Mouse (Mus musculus): Measurements from ENCODE around the gene Tcf19.
"Not testable (repeated sequence)": the region's sequence is repeated elsewhere in the genome, so short reads cannot be mapped to it uniquely, and the experiment has no call there.

Tcf19 gene

GRCm38 (mm10) chr17:35526644-35527043 is 10.0 kb upstream of the Tcf19 start:
- no peak for DNase-seq

DNA sequence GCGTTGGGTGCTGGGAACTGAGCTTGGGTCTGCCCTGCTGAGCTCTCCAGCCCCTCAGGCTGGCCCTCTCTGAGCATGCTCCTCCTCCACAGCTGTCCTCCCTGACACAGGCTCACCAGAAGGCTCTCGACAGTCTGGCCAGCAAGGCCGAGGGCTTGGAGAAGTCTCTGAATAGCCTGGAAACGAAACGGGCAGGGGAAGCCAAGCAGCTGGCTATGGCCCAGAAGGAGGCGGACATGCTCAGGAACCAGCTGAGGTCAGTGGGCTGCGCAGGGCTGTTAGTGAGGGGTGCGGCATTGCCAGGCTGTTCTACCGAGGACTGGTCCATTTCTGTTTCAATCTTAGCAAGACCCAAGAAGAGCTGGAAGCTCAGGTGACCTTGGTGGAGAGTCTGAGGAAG is 7.7 kb upstream of the Tcf19 start:
- DNase-seq = no peak

- no peak for DNase-seq
Measured at GRCm38 (mm10) chr17:35517526-35517925, 902 bp upstream of the Tcf19 start.

GRCm38 (mm10) chr17:35515911-35516640 is 548 bp downstream of the Tcf19 start:
- DNase-seq = peak; percentile 41

DNA sequence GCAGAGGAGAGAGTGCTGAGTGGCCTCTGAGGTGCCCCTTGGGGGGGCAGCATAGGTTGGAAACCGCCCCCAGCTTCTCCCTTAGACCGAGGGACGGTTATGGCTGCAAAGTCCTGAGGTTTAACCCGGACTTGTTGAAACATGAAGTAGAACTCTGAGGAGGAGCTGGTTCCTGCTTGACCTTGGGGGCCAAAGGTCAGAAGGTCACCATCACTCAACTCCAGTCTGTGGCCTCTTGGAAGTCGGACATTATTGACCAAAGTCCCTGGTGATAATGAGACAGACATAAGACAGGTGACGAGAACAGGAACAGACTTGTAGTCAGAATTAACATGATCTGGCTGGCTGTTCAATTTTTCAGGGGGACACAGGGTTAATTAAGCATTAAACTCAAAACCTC is 1.9 kb downstream of the Tcf19 start:
- peak; percentile 22 for DNase-seq

DNA sequence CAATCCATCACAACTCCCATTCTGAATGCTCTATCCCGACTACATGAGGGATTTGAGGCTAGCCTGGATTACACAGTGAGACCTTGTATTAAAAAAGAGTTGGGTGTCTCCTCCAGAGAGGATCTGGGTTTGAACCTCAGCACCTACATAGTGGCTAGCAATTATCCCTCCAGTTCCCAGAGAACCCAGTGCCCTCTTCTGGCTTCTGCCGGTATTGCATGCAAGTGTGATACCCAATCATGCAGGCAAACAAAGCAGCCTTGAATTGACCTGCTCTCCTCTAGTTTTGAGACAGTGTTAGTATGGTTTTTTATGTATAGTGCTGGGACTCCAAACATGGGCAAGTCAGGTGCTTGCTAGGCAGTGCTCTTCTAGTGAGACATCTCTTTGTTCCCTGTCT is 2.7 kb downstream of the Tcf19 start:
- peak; percentile 35 for DNase-seq

DNA sequence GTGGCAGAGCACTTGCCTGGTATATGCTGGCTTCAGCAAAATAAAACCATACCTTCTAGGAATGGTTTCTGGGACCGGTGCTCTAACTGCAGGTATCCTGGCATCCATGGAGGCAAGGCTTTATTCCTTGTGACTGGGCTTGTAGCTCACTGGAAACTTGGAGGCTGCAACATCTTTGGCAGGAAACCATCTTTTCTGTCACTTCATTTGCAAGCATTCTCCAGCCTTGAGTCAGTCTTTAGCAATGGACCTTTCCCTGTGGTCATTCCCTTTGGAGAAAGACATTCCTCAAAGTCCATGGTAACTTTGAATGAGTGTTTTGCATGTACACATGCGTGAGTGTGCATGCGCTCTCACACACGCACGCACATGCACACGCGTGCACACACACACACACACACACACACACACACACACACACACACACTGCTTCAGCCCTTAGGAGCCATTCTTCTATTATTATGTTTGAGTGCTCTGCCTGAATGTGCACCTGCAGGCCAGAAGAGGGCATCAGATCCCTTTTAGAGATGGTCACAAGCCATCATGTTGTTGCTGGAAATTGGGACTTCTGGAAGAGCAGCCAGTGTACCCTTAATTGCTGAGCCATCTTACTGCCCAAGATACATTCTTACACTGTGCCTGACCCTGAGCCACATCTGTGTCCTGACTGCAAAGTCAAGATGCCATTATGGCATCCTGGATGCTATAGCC is 3.6 kb downstream of the Tcf19 start:
- DNase-seq = no peak

DNA sequence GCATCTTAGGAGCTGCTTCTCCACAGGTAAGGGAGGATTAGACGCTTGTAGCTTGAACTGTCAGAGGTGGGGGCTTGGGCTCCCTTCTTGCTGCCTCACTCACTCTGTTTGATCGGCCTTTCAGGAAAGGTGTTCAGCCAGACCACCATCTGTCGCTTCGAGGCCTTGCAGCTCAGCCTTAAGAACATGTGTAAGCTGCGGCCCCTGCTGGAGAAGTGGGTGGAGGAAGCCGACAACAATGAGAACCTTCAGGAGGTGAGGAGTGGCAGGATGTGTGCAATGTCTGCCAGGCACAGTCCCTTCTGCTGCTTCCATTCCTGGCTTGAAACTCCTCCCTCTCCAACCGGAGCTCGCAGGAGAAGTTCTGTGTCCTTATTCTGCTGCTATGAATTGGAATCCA is 7.3 kb downstream of the Tcf19 start:
- DNase-seq = no peak

GRCm38 (mm10) chr17:35508279-35508678 is 8.3 kb downstream of the Tcf19 start:
- not testable (repeated sequence) for DNase-seq

GRCm38 (mm10) chr17:35507556-35508260 is 8.9 kb downstream of the Tcf19 start:
- no peak for DNase-seq

DNA sequence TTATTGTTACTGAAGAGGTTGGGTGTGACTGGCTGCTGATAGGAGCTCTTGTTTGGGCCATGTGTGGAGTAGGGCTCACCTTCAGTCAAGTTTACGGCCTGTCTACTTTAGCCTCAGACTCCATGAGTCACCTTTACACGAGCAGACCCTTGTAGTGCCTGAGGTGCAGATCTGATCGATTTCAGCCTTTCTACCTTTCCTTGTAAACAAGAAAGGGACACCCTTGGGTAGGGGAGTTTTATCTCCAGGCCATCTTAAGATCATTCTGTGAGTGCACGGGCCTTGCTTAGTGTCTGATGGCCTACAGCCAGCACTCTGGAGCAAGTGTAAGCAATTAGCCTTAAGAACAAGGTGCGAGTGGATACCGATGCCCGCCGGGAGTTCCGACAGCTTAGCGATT is 9.7 kb downstream of the Tcf19 start:
- DNase-seq = no peak

- no peak for DNase-seq
Measured at GRCm38 (mm10) chr17:35505776-35506175, 10.8 kb downstream of the Tcf19 start, which contains the start of gene Pou5f1. TSS of gene Pou5f1 (plus strand) at chr17:35506018.

GRCm38 (mm10) chr17:35504628-35505481 is 11.8 kb downstream of the Tcf19 start:
- no peak for DNase-seq

DNA sequence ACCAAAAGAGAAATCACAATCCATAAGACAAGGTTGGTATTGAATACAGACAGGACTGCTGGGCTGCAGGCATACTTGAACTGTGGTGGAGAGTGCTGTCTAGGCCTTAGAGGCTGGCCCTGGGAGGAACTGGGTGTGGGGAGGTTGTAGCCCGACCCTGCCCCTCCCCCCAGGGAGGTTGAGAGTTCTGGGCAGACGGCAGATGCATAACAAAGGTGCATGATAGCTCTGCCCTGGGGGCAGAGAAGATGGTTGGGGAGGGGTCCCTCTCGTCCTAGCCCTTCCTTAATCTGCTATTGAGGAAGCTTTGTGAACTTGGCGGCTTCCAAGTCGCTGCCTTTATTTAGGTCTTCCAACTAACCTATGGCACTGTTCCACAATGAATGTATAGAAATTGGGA is 12.8 kb downstream of the Tcf19 start:
- DNase-seq = no peak

GRCm38 (mm10) chr17:35502762-35503161 is 13.9 kb downstream of the Tcf19 start:
- no peak for DNase-seq

DNA sequence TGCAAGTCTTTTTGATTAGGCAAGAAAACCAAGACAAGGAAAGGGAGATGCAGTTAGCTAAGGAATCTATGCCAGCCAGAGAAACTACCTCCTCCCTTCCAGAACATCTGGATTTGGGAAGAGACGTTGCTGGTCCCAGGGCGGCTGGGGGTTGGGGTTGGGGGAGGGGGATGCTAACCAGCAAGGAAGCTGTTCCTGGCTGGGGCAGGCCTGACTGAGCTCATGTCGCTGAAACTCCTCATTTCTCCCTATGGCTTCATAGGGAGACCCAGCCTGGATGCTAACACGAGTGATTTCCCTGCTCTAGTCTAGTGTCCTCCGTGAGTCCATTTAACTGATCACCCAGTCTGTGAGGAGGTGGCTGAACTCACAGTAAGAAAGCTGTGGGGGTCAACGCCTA is 14.4 kb downstream of the Tcf19 start:
- DNase-seq = no peak

GRCm38 (mm10) chr17:35497124-35497523 is 19.5 kb downstream of the Tcf19 start:
- no peak for DNase-seq

- DNase-seq = no peak
Measured at GRCm38 (mm10) chr17:35490320-35490719, 26.3 kb downstream of the Tcf19 start.

DNA sequence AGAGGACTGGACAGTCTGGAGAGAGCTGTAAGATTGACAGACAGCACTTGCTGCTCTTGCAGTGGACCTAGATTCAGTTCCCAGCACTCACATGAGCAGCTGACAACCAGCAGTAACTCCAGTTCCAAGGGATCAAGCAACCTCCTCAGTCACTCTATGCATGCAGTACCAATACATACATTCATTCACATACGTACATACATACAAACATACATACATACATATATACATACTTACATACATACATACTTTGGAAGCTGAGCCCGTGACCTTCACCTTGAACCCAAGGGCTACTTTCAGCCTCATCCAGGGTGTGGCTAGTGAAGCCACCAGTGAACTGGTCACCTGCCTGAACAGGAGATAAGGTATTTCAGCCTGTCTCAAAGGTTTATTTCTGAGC is 28.6 kb downstream of the Tcf19 start:
- DNase-seq = no peak

GRCm38 (mm10) chr17:35486726-35487125 is 29.9 kb downstream of the Tcf19 start:
- no peak for DNase-seq

- no peak for DNase-seq
Measured at GRCm38 (mm10) chr17:35485702-35486101, 30.9 kb downstream of the Tcf19 start.

GRCm38 (mm10) chr17:35484066-35484465 is 32.6 kb downstream of the Tcf19 start:
- peak; percentile 11 for DNase-seq

Measured in cerebellum, adult 9-11 months (tissue).